Mouse (Mus musculus): ENCODE data around the gene Rmnd5a. TPM values are rescaled to one million over a fixed set of nuclear protein-coding genes. Genes with fewer than 3 reads are reported as not detected.
A peak's percentile ranks its signal among the peaks of the same experiment; 100 is the strongest.
"Not testable (repeated sequence)": the region's sequence is repeated elsewhere in the genome, so short reads cannot be mapped to it uniquely, and the experiment has no call there.

Gene Rmnd5a
- 9.8 and 11.2 TPM in 2 replicates for polyA plus RNA-seq (2014; fragmentation: Nextera tagmentation; extraction: Ambion mirVana)

DNA sequence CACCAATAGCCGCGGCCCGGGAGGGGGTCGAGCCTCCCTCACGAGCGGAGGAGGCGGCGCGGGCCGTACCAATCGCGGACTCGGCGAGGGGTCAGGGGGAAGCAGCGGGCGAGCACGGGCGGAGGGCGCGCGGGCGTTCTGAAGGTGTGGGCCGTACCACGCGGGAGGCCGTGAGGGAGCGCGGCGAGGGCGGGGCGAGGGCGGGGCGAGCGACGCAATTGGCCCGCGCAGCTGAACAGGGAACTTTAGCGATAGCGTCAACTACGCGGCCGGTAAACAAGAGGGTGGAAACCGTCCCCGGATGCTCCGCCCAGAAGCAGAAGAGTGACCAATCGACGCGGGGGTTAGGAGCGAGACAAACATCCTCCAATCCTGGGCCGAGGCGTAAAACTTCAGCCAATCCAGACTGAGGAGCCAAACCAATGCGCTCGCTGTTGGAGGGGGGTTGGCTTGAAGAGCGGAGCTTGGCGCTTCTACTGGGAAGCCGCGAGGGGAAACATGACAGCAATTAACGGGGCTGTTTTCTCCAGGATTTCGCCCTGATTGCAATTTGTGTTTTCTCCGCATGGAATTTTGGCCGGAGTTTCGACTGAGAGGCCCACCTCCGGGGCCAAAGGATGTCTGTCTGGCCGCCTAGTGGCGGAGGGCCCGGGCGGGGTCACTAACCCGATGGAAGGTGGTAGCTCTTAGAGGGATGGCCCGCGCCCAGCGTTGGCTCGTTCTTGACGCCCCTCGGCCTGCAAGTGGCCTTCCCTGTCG lies at the start of gene Rmnd5a:
Gene Rmnd5a, minus strand, starts transcription at position 146 of the 759 bp plus-strand sequence.
- WGBS: under 1% methylated on average over 69 of the region's 75 CpGs
- peak; percentile 97 for DNase-seq (ENCODE audit: low spot score)
- Histone ChIP-seq H3K27me3 (ENCODE audit: control insufficient read depth, insufficient read depth, low read length) (no peaks in the 10 kb centered on the region), H3K9me3 (replicated peaks; ENCODE audit: control insufficient read depth, low read length) (no peaks in the 10 kb centered on the region), H3K4me3 (ENCODE audit: low read depth, low read length) (peak within 1 kb of the TSS; percentile 96), H3K36me3 (replicated peaks; ENCODE audit: control insufficient read depth, insufficient read depth, low read depth, low read length) (no peaks in the 10 kb centered on the region), H3K4me2 (ENCODE audit: low read depth, low read length) (peak within 1 kb of the TSS; percentile 83), H3K27ac (replicated peaks; ENCODE audit: low read depth, low read length) (peak within 1 kb of the TSS; percentile 93), H3K4me1 (ENCODE audit: control insufficient read depth, insufficient read depth, low read length) (peaks cover 2% of the 10 kb centered on the region; the same call in 1 of the 2 replicates), H3K9ac (replicated peaks; ENCODE audit: low read length) (peak within 1 kb of the TSS; percentile 95)
- ATAC-seq (replicated peaks; ENCODE audit: insufficient number of reproducible peaks, low FRiP score, low TSS enrichment, low read depth): peak; percentile 99

DNA sequence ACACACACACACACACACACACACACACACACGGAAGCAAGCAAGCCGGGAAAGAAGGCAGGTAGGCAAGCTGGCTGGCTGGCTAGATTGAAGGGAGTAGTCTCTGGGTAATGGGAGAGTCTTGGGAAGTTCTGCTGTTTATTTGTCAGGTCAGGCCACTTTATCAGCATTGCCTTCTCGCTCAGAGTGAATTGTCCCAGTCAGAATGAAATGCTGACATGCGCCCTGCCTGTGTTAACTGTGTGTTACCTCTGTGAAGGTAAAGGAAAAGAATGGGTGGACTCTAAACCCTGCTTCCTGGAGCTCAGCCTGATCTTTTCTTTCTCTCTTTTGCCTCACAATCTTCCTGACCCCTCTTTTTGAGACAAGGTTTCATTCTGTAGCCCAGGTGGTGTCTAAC lies 47.5 kb upstream of the Rmnd5a start:
- no peak overlapping the region for H3K27ac ChIP-seq (replicated peaks; ENCODE audit: low read depth, low read length)
- H3K9me3 ChIP-seq (replicated peaks; ENCODE audit: control insufficient read depth, low read length): no peaks in the 10 kb centered on the region
- no peaks in the 10 kb centered on the region for H3K27me3 ChIP-seq (ENCODE audit: control insufficient read depth, insufficient read depth, low read length)
- H3K4me3 ChIP-seq (ENCODE audit: low read depth, low read length): no peak overlapping the region
- 43% methylated on average over 4 of the region's 4 CpGs for WGBS
- H3K9ac ChIP-seq (replicated peaks; ENCODE audit: low read length): no peak overlapping the region
- no peak for ATAC-seq (replicated peaks; ENCODE audit: insufficient number of reproducible peaks, low FRiP score, low TSS enrichment, low read depth)
- H3K36me3 ChIP-seq (replicated peaks; ENCODE audit: control insufficient read depth, insufficient read depth, low read depth, low read length): no peaks in the 10 kb centered on the region
- no peak overlapping the region for H3K4me2 ChIP-seq (ENCODE audit: low read depth, low read length)
- DNase-seq (ENCODE audit: low spot score): no peak
- H3K4me1 ChIP-seq (ENCODE audit: control insufficient read depth, insufficient read depth, low read length): no peaks in the 10 kb centered on the region

DNA sequence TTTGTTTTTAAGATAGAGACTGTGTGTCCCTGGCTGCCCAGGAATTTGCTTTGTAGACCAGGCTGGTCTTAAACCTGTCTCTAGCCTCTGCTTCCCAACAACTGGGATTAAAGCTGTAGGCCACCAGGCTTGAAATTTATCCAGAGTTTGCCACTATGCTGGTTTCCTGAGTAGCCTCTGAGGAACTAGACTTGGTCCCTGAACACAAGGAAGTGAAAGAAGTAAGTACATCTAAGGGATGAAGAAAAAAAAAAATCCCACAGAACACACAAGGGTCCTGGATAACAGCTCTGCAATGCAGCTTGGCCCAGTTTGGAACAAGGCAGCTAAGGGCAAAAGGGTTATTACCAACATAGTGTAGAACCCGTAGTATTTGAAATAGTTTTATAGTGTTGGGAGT lies 46.4 kb upstream of the Rmnd5a start:
- Histone ChIP-seq H3K27ac (replicated peaks; ENCODE audit: low read depth, low read length) (no peak overlapping the region), H3K36me3 (replicated peaks; ENCODE audit: control insufficient read depth, insufficient read depth, low read depth, low read length) (no peaks in the 10 kb centered on the region), H3K4me2 (ENCODE audit: low read depth, low read length) (no peak overlapping the region), H3K27me3 (ENCODE audit: control insufficient read depth, insufficient read depth, low read length) (no peaks in the 10 kb centered on the region), H3K4me3 (ENCODE audit: low read depth, low read length) (no peak overlapping the region), H3K9ac (replicated peaks; ENCODE audit: low read length) (no peak overlapping the region), H3K9me3 (replicated peaks; ENCODE audit: control insufficient read depth, low read length) (no peaks in the 10 kb centered on the region), H3K4me1 (ENCODE audit: control insufficient read depth, insufficient read depth, low read length) (no peaks in the 10 kb centered on the region)
- 93% methylated on average over 1 of the region's 1 CpGs for WGBS
- DNase-seq (ENCODE audit: low spot score): no peak
- ATAC-seq (replicated peaks; ENCODE audit: insufficient number of reproducible peaks, low FRiP score, low TSS enrichment, low read depth): no peak

DNA sequence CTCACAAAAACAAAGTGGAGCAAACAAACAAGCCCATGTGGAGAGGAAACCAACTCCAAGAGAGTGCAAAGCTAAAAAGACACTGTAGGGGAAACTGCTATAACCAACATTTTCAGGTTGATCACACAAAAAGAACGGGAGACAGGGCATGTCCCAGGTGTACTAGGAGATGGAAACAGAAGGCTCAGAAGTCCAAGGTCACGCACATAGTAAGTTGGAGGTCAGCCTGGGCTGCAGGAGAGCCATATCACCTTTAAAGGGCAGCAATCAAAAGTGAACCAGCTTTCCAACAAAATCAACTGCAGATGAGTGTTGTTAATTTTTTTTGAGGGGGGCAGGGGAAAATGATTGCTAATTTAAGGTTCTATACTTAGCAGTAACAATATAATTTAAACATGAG lies 45.8 kb upstream of the Rmnd5a start:
- no peaks in the 10 kb centered on the region for H3K9me3 ChIP-seq (replicated peaks; ENCODE audit: control insufficient read depth, low read length)
- 50% methylated on average over 2 of the region's 2 CpGs for WGBS
- H3K36me3 ChIP-seq (replicated peaks; ENCODE audit: control insufficient read depth, insufficient read depth, low read depth, low read length): no peaks in the 10 kb centered on the region
- H3K9ac ChIP-seq (replicated peaks; ENCODE audit: low read length): no peak overlapping the region
- H3K4me3 ChIP-seq (ENCODE audit: low read depth, low read length): no peak overlapping the region
- H3K27ac ChIP-seq (replicated peaks; ENCODE audit: low read depth, low read length): no peak overlapping the region
- DNase-seq (ENCODE audit: low spot score): no peak
- H3K4me2 ChIP-seq (ENCODE audit: low read depth, low read length): no peak overlapping the region
- no peaks in the 10 kb centered on the region for H3K27me3 ChIP-seq (ENCODE audit: control insufficient read depth, insufficient read depth, low read length)
- H3K4me1 ChIP-seq (ENCODE audit: control insufficient read depth, insufficient read depth, low read length): no peaks in the 10 kb centered on the region
- no peak for ATAC-seq (replicated peaks; ENCODE audit: insufficient number of reproducible peaks, low FRiP score, low TSS enrichment, low read depth)

DNA sequence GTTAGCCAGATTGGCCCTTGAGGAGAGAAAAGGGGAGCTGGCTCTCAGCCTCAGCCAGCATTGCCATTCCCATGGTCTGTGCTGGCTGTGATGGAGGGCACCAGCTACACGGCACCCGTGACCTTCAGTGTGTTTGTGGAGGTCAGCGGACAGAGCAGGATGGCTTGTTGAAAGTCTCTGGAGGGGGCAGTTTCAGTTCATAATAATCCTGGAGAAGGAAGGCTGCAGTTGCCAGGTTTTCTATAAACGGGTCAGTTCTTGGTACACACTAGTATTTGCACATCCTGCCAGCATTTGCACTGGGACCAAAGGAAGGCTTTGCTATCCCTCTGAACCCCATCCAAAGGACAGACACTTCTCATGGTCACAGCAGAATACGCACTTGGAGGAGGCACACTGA lies 44.8 kb upstream of the Rmnd5a start:
- 73% methylated on average over 5 of the region's 5 CpGs for WGBS
- no peak for ATAC-seq (replicated peaks; ENCODE audit: insufficient number of reproducible peaks, low FRiP score, low TSS enrichment, low read depth)

DNA sequence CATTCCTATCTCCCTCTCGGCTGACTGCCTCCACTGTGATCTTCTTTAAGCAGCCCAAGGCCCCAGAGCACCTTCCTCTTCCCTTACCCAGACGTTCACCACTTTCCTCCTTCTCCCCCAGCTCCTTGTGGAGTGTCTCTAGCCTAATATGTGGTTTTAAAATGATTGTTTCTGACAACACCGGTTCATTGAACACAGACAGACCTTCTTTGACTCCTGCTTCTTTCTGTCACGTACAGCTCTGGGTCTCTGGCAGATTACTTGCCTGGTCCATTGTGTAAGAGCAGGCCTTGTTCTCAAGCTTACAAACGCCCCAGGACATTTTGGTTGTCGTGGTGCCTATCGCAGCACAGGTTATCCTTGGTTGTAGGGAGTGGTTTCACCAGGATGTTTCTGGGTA lies 40.7 kb upstream of the Rmnd5a start:
- 48% methylated on average over 7 of the region's 7 CpGs for WGBS
- Histone ChIP-seq H3K4me1 (ENCODE audit: control insufficient read depth, insufficient read depth, low read length) (no peaks in the 10 kb centered on the region), H3K4me3 (ENCODE audit: low read depth, low read length) (no peak overlapping the region), H3K27ac (replicated peaks; ENCODE audit: low read depth, low read length) (no peak overlapping the region), H3K27me3 (ENCODE audit: control insufficient read depth, insufficient read depth, low read length) (no peaks in the 10 kb centered on the region), H3K9ac (replicated peaks; ENCODE audit: low read length) (no peak overlapping the region), H3K9me3 (replicated peaks; ENCODE audit: control insufficient read depth, low read length) (no peaks in the 10 kb centered on the region), H3K36me3 (replicated peaks; ENCODE audit: control insufficient read depth, insufficient read depth, low read depth, low read length) (no peaks in the 10 kb centered on the region), H3K4me2 (ENCODE audit: low read depth, low read length) (no peak overlapping the region)
- no peak for ATAC-seq (replicated peaks; ENCODE audit: insufficient number of reproducible peaks, low FRiP score, low TSS enrichment, low read depth)
- no peak for DNase-seq (ENCODE audit: low spot score)

More for the DNA sequence above, 44.8 kb upstream of the Rmnd5a start:
- Histone ChIP-seq H3K9ac (replicated peaks; ENCODE audit: low read length) (no peak overlapping the region), H3K4me1 (ENCODE audit: control insufficient read depth, insufficient read depth, low read length) (no peaks in the 10 kb centered on the region), H3K4me2 (ENCODE audit: low read depth, low read length) (no peak overlapping the region), H3K4me3 (ENCODE audit: low read depth, low read length) (no peak overlapping the region), H3K36me3 (replicated peaks; ENCODE audit: control insufficient read depth, insufficient read depth, low read depth, low read length) (no peaks in the 10 kb centered on the region), H3K9me3 (replicated peaks; ENCODE audit: control insufficient read depth, low read length) (no peaks in the 10 kb centered on the region), H3K27me3 (ENCODE audit: control insufficient read depth, insufficient read depth, low read length) (no peaks in the 10 kb centered on the region), H3K27ac (replicated peaks; ENCODE audit: low read depth, low read length) (no peak overlapping the region)
- DNase-seq (ENCODE audit: low spot score): no peak

DNA sequence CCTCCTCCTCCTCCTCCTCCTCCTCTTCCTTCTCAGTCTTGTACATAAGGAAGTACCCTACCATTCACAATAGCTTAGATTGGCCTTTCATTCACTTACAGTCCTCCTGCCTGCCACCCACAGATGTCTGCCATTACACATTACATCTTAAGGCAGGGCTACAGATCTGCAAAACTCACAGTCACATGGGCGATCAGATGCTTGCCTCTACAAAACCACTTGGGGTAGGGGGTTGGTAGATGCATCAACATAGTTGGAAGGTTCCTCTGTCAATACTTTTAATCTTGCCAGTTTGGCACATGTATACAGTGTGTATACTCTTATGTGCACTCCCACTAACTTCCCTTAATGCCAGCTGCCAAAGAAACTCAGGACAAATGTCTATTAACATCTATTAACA lies 39.7 kb upstream of the Rmnd5a start:
- DNase-seq (ENCODE audit: low spot score) (no peak), ATAC-seq (replicated peaks; ENCODE audit: insufficient number of reproducible peaks, low FRiP score, low TSS enrichment, low read depth) (no peak)
- no peak overlapping the region for H3K4me3 ChIP-seq (ENCODE audit: low read depth, low read length)
- no peaks in the 10 kb centered on the region for H3K4me1 ChIP-seq (ENCODE audit: control insufficient read depth, insufficient read depth, low read length)
- H3K9me3 ChIP-seq (replicated peaks; ENCODE audit: control insufficient read depth, low read length): no peaks in the 10 kb centered on the region
- H3K4me2 ChIP-seq (ENCODE audit: low read depth, low read length): no peak overlapping the region
- 86% methylated on average over 1 of the region's 1 CpGs for WGBS
- no peak overlapping the region for H3K9ac ChIP-seq (replicated peaks; ENCODE audit: low read length)
- H3K27me3 ChIP-seq (ENCODE audit: control insufficient read depth, insufficient read depth, low read length): no peaks in the 10 kb centered on the region
- H3K36me3 ChIP-seq (replicated peaks; ENCODE audit: control insufficient read depth, insufficient read depth, low read depth, low read length): no peaks in the 10 kb centered on the region
- no peak overlapping the region for H3K27ac ChIP-seq (replicated peaks; ENCODE audit: low read depth, low read length)

DNA sequence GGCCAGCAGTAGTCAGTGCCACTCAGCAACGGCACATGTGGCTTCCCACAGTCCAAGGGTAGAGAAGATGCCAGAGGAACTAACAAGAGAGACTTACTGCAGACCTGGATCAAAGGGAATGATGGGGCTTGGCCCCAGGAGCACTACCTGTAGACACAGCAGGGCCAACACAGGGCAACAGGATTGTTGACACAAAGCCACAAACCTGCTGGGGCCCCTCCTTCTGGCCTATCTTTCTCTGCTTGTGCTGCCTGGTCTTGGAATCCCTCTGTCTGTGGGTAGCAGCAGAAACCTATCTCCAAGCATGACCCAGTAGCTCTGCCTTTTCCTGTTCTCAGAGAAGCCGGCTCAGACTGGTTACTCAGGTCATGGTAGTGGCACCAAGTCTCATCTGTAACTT lies 39.2 kb upstream of the Rmnd5a start:
- not testable (repeated sequence) for H3K27me3 ChIP-seq (ENCODE audit: control insufficient read depth, insufficient read depth, low read length); H3K4me1 ChIP-seq (ENCODE audit: control insufficient read depth, insufficient read depth, low read length); H3K4me3 ChIP-seq (ENCODE audit: low read depth, low read length); H3K36me3 ChIP-seq (replicated peaks; ENCODE audit: control insufficient read depth, insufficient read depth, low read depth, low read length); H3K9me3 ChIP-seq (replicated peaks; ENCODE audit: control insufficient read depth, low read length); H3K9ac ChIP-seq (replicated peaks; ENCODE audit: low read length); H3K27ac ChIP-seq (replicated peaks; ENCODE audit: low read depth, low read length); H3K4me2 ChIP-seq (ENCODE audit: low read depth, low read length); ATAC-seq (replicated peaks; ENCODE audit: insufficient number of reproducible peaks, low FRiP score, low TSS enrichment, low read depth); DNase-seq (ENCODE audit: low spot score)
- 98% methylated on average over 2 of the region's 2 CpGs for WGBS
